Mouse (Mus musculus) neural tube, embryonic 15.5 days (tissue): ENCODE data around the gene Asgr2. TPM values are rescaled to one million over a fixed set of nuclear protein-coding genes. Genes with fewer than 3 reads are reported as not detected.

ENCODE experiments used
- polyA plus RNA-seq: library from polyadenylated mRNA; unstranded; fragments of >200 nt; fragmentation: Nextera tagmentation; extraction: Ambion mirVana; gene quantifications from 2 replicates; pipeline ENCODE4 v1.2.1, GENCODE M21; 2015

Asgr2 gene
- polyA plus RNA-seq, 1 experiment from 2014 or later = not detected

Other genes starting within 250 kb of the Asgr2 start
- gene Plscr3, start 246.3 kb upstream of the Asgr2 start, polyA plus RNA-seq = 44.3 and 53.1 TPM in 2 replicates
- 0.19 and 1.9 TPM in 2 replicates for gene Tnk1, start 233.9 kb upstream of the Asgr2 start, polyA plus RNA-seq
- not detected in 2 replicates for gene Tmem95, start 214.6 kb upstream of the Asgr2 start, polyA plus RNA-seq
- 2.1 and 3.2 TPM in 2 replicates for gene Kctd11, start 211.2 kb upstream of the Asgr2 start, polyA plus RNA-seq
- gene Acap1, start 197.1 kb upstream of the Asgr2 start, polyA plus RNA-seq = 0.40 and 16.3 TPM in 2 replicates
- gene 2810408A11Rik, start 191.7 kb upstream of the Asgr2 start, polyA plus RNA-seq = 6.3 and 6.5 TPM in 2 replicates
- gene Neurl4, start 191.6 kb upstream of the Asgr2 start, polyA plus RNA-seq = 15.7 and 17.0 TPM in 2 replicates
- gene Gps2, start 178.8 kb upstream of the Asgr2 start, polyA plus RNA-seq = 63.1 and 64.7 TPM in 2 replicates
- gene Eif5a, start 170.7 kb upstream of the Asgr2 start, polyA plus RNA-seq = 1,034 and 1,270 TPM in 2 replicates
- gene Ybx2, start 156.8 kb upstream of the Asgr2 start, polyA plus RNA-seq = 5.0 and 6.3 TPM in 2 replicates
- 4.4 and 8.5 TPM in 2 replicates for gene Slc2a4, start 144.5 kb upstream of the Asgr2 start, polyA plus RNA-seq
- gene Cldn7, start 127.9 kb upstream of the Asgr2 start, polyA plus RNA-seq = 0.33 and 64.8 TPM in 2 replicates
- 23.6 and 27.2 TPM in 2 replicates for gene Ctdnep1, start 111.5 kb upstream of the Asgr2 start, polyA plus RNA-seq
- 159 and 167 TPM in 2 replicates for gene Elp5, start 110.1 kb upstream of the Asgr2 start, polyA plus RNA-seq
- 549 and 565 TPM in 2 replicates for gene Gabarap, start 101.5 kb upstream of the Asgr2 start, polyA plus RNA-seq
- 53.5 and 57.8 TPM in 2 replicates for gene Phf23, start 96.9 kb upstream of the Asgr2 start, polyA plus RNA-seq
- 22.6 and 25.1 TPM in 2 replicates for gene Dvl2, start 92.0 kb upstream of the Asgr2 start, polyA plus RNA-seq
- gene Acadvl, start 77.2 kb upstream of the Asgr2 start, polyA plus RNA-seq = 61.7 and 65.7 TPM in 2 replicates
- 20.1 and 24.7 TPM in 2 replicates for gene Dlg4, start 75.7 kb upstream of the Asgr2 start, polyA plus RNA-seq
- gene Asgr1, start 38.6 kb upstream of the Asgr2 start, polyA plus RNA-seq = 1.7 and 2.1 TPM in 2 replicates
- 0.38 and 0.55 TPM in 2 replicates for gene Mgl2, start 37.7 kb downstream of the Asgr2 start, polyA plus RNA-seq
- gene Clec10a, start 63.6 kb downstream of the Asgr2 start, polyA plus RNA-seq = 0.37 and 1.1 TPM in 2 replicates
- gene Slc16a11, start 120.1 kb downstream of the Asgr2 start, polyA plus RNA-seq = 6.3 and 7.3 TPM in 2 replicates
- 12.4 and 14.3 TPM in 2 replicates for gene Slc16a13, start 128.4 kb downstream of the Asgr2 start, polyA plus RNA-seq
- 5.2 and 6.6 TPM in 2 replicates for gene Bcl6b, start 137.2 kb downstream of the Asgr2 start, polyA plus RNA-seq
- 153 and 167 TPM in 2 replicates for gene 0610010K14Rik, start 145.3 kb downstream of the Asgr2 start, polyA plus RNA-seq
- 13.1 and 16.0 TPM in 2 replicates for gene Gm21988, start 147.2 kb downstream of the Asgr2 start, polyA plus RNA-seq
- 384 and 458 TPM in 2 replicates for gene Rnasek, start 147.2 kb downstream of the Asgr2 start, polyA plus RNA-seq
- 2.1 and 2.7 TPM in 2 replicates for gene Alox12, start 162.7 kb downstream of the Asgr2 start, polyA plus RNA-seq
- gene Alox12e, start 230.0 kb downstream of the Asgr2 start, polyA plus RNA-seq = 5.9 TPM in 1 of 2 replicates, not detected in the other